Comparison of ENCODE assay signal across 8 mouse cellular contexts in genomic region chr14:26491150-26491549, GRCm38 (mm10). TPM values are rescaled to one million over a fixed set of nuclear protein-coding genes. Genes with fewer than 3 reads are reported as not detected.
DNase-seq lines count a peak whose midpoint lies in the region; ATAC-seq and TF ChIP-seq lines count a peak whose summit lies in the region.

No protein-coding gene starts in this region.

- TF ChIP-seq POLR2A in cortical plate, adult 2 months (IDR thresholded peaks at IDR 0.05; ENCODE audit: extremely low read depth, insufficient read depth, low read length): no peak
- TF ChIP-seq POLR2A in heart, adult 2 months (IDR thresholded peaks at IDR 0.05; ENCODE audit: insufficient read depth, low read depth, low read length): no peak

- no peak overlapping the region for H3K4me2 ChIP-seq in liver, embryonic 16.5 days (ENCODE audit: low read depth, low read length)

- H3K79me2 ChIP-seq in heart, adult 2 months (replicated peaks; ENCODE audit: control insufficient read depth, insufficient read depth, low read length): peaks cover 4% of the 10 kb centered on the region; the same call in 1 of the 2 replicates

- H3K36me3 ChIP-seq in heart, adult 2 months (ENCODE audit: control insufficient read depth, insufficient read depth, low read length): peaks cover 6% of the 10 kb centered on the region
- no peaks in the 10 kb centered on the region for H3K36me3 ChIP-seq in liver, embryonic 16.5 days (ENCODE audit: control insufficient read depth, insufficient read depth)

- intact Hi-C loops in heart, adult 2 months (cut with DNase I): loop anchor here (2.0 to 5.0 kb wide), 4 partner anchors 86 to 536 kb away; partner anchors contain the start of gene Pde12

- 0 out of 2 replicates have a peak, but pooled peaks cover 1% of the 10 kb centered on the region for H3K4me1 ChIP-seq in cortical plate, adult 2 months (ENCODE audit: control insufficient read depth, insufficient read depth, low read length)
- peaks cover 1% of the 10 kb centered on the region for H3K4me1 ChIP-seq in heart, adult 2 months (ENCODE audit: control insufficient read depth, insufficient read depth, low read length)
- H3K4me1 ChIP-seq in liver, embryonic 16.5 days (ENCODE audit: control insufficient read depth, low read depth, low read length): no peaks in the 10 kb centered on the region

- H3K27me3 ChIP-seq in heart, adult 2 months (ENCODE audit: control insufficient read depth, insufficient read depth, low read length): no peaks in the 10 kb centered on the region
- no peaks in the 10 kb centered on the region for H3K27me3 ChIP-seq in liver, embryonic 16.5 days (ENCODE audit: control insufficient read depth, insufficient read depth, low read depth, low read length)

- no peak overlapping the region for H3K9ac ChIP-seq in heart, adult 2 months (ENCODE audit: low read depth, low read length)
- no peak overlapping the region for H3K9ac ChIP-seq in liver, embryonic 16.5 days (ENCODE audit: low read depth, low read length)

- TF ChIP-seq EP300 in heart, adult 2 months (IDR thresholded peaks at IDR 0.05; ENCODE audit: insufficient read depth, low read depth, low read length): peak; percentile 86; the same call in 1 of the 2 replicates

- DNase-seq in adipocyte (ENCODE audit: low spot score): peak; percentile 77
- DNase-seq in heart, adult 2 months: peak; percentile 69 to 76
- DNase-seq in kidney, postnatal 14 days: peak; percentile 82
- DNase-seq in ovary, postnatal 36 days (ENCODE audit: low spot score): peak; percentile 43
- DNase-seq in thymus, postnatal 10 days (ENCODE audit: low spot score in 2 of 2): peak; percentile 36 to 69

- TF ChIP-seq CTCF in cortical plate, adult 2 months (IDR thresholded peaks at IDR 0.05; ENCODE audit: extremely low read depth, insufficient read depth, low read length): peak; percentile 87
- TF ChIP-seq CTCF in heart, adult 2 months (IDR thresholded peaks at IDR 0.05): peak; percentile 91

- H3K27ac ChIP-seq in cortical plate, adult 2 months (ENCODE audit: insufficient read depth, low read length): no peak overlapping the region
- H3K27ac ChIP-seq in heart, adult 2 months: no peak overlapping the region
- no peak overlapping the region for H3K27ac ChIP-seq in liver, embryonic 16.5 days (ENCODE audit: low read length)

- 20% methylated on average over 2 of the region's 2 CpGs for WGBS in heart, adult 2 months
- 33% methylated on average over 2 of the region's 2 CpGs for whole genome bisulfite sequencing in liver, embryonic 16.5 days (ENCODE audit: insufficient replicate concordance)

- no peaks in the 10 kb centered on the region for H3K9me3 ChIP-seq in liver, embryonic 16.5 days (replicated peaks; ENCODE audit: control insufficient read depth, low read length)

- no peak overlapping the region for H3K4me3 ChIP-seq in cortical plate, adult 2 months (ENCODE audit: insufficient read depth, low read length)
- H3K4me3 ChIP-seq in heart, adult 2 months: no peak overlapping the region
- no peak overlapping the region for H3K4me3 ChIP-seq in liver, embryonic 16.5 days (ENCODE audit: low read depth, low read length)

- ATAC-seq in CD4-positive, CD25-positive, alpha-beta regulatory T cell, adult 4 months: peak; percentile 98
- ATAC-seq in liver, embryonic 16.5 days (ENCODE audit: low read depth): peak; percentile 59

RNA-seq across cellular contexts. Expression of gene Slmap, which starts 43.6 kb away (rescaled TPM):
- polyA plus RNA-seq in CD4-positive, CD25-positive, alpha-beta regulatory T cell, adult 4 months (2017; shearing (Covaris generic)): 10 to 100 TPM; 12.1 to 20.8 TPM
- 57.3 and 59.7 TPM in 2 replicates for polyA plus RNA-seq in cortical plate, adult 2 months (2012; rRNA removed)
- 100 to 1,000 TPM; 249 to 283 TPM for total RNA-seq in heart, adult 2 months (2021)
- 32.7 and 59.1 TPM in 2 replicates for polyA plus RNA-seq in heart, adult 2 months (2012; rRNA removed)
- 7.5 and 8.1 TPM in 2 replicates for polyA plus RNA-seq in liver, embryonic 16.5 days (2015; fragmentation: Nextera tagmentation; extraction: Ambion mirVana)
